Mouse (Mus musculus) frontal cortex, adult (tissue): ENCODE measurements around the gene Smim6.
A peak's percentile ranks its signal among the peaks of the same experiment; 100 is the strongest.

Experiments used
- ATAC-seq: cut with Nextera tagmentation; 2 replicates; pipeline ENCODE4 v1.9.2; 2017; ENCODE audit warnings: mild to moderate bottlenecking, moderate library complexity, mixed read lengths; ENCODE audit not compliant: low TSS enrichment

Gene Smim6

GRCm38 (mm10) chr11:115900561-115901337, 11.1 kb upstream of the Smim6 start:
- ATAC-seq: no peak

DNA sequence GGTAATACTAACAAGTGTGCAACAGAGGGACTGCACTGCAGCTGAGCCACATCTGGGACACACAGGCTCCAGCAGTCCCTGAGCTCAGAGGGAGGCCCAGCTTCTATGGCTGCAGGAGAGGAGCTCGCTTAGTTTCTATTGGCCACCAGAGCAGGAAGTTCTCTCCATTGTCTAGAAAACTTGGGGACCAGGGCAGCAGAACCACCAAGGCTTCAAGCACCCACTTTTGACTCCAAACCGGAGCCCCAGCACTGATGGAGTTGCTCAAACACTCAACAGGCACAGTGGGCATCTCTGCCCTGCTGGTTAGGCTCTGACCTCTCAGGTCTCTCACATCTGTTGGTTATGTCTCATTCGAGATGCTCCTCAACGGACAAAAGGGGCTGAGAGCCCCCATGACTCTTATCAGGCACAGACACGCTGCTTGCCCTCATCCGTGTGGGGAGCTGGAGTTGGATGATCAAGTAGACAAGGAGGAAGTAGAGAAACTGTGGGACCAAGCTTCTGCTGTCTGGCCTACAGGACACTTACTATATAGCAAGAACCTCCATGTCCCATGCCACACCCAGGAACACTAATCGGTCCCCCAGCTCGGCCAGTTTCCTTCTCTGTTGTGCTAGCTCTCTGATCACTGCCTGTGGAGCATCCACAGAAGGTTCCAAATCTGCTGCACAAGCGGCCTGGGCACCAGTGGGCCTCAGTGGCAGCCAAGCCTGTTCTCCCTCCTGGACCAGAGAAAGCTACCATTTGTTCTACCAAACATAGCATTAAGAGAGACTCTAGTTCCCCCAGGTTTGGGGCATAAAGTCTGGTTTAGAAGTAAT, 10.3 kb upstream of the Smim6 start:
- no peak for ATAC-seq

DNA sequence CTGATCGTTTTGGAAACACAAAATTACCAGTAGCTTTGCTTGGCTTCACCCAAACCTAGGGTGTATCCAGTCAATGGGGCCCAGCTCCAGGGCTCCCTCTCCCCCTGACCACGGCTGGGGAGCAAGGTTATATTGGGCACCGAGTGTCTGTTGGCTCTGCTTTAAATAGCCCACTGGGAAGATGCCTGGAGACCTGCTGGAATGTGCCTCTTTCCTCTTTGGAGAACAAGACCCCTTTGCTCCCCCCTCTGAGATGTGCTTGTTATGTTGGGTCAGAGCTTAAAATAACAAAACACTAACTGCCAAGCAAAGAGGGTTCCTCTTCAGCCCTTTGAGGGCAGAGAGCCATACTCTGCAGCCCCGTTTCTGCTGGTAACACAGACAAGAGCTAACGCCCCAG, 9.6 kb upstream of the Smim6 start:
- no peak for ATAC-seq

GRCm38 (mm10) chr11:115902831-115903230, 9.0 kb upstream of the Smim6 start:
- no peak for ATAC-seq

GRCm38 (mm10) chr11:115903384-115904230, 8.2 kb upstream of the Smim6 start:
- ATAC-seq: no peak

DNA sequence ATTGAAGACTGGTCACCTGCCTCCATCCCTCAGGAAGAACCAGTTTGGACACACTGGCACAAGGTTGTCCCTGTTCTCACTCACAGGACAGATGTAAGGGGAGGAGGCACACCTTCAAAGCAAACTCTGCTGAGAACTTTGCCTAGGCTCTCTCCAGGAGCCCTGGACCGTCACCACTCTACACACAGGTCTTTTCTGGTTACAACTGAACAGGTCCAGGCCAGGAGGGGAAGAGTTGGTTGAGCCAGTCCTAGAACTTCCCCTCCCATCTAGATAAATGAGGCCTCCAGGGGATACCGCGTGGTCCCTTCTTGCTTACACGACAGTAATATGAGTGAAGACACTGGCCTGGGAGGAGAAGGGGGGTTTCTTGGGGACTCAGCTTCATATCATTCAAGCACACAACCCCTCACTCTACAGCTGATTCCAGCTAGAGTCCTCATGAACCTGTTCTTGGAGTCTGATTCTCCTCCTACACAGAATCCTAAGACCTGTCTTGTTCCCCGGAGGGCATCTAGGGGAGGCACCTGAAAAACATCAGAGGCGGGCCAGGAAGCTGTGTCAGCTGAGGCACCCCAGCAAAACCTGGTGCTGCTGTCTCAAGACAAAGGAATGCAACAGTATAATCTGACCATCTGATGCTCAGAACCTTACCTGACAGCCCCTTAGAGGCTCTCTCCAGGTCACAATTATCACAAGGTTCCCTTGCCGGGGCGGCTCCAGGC, 7.4 kb upstream of the Smim6 start:
- no peak for ATAC-seq

- peak; percentile 77; the same call in 1 of the 2 replicates for ATAC-seq
Observed at GRCm38 (mm10) chr11:115904956-115905790, 6.6 kb upstream of the Smim6 start.

GRCm38 (mm10) chr11:115906116-115906515, 5.7 kb upstream of the Smim6 start:
- ATAC-seq: no peak

DNA sequence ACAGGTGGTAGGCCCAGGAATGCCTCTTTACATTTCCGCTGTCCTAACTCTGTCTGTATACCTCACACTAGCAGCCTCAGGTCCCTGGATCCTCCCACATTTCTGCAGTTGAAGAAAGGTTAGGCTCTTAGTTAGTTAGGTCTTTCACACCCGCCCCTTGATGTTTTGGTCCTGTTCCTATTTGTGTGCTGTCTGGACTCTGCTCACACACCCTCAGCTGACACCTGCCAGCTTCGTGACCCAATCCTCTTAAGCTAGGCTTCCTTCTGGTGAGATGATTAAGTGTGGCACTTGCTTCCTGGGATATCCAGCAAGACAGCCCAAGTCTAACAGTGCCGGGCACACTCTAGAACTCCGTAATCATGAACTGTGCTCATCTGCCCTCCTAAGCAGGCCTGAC, 5.3 kb upstream of the Smim6 start:
- ATAC-seq: no peak

GRCm38 (mm10) chr11:115911134-115911561, 669 bp upstream of the Smim6 start:
- no peak for ATAC-seq

DNA sequence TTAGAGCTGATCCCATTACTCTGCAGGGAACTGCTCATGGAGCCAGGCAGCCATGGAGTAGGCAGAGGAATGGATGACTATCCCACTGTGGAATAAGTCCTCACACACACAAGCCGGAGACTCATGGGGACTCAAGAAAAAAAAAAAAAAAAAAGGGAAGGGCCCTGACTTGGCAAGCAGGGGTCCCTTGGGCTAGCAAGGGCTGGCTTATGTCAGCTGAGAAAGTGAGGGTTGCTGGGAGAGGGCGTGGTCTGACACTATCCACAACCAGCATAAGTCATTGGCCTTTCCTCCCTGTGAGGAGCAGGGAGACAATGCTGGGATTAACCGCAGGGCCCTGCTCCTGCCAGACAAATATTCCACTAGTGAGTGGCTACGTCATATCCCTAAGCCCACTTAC, 4.8 kb downstream of the Smim6 start:
- ATAC-seq: no peak

DNA sequence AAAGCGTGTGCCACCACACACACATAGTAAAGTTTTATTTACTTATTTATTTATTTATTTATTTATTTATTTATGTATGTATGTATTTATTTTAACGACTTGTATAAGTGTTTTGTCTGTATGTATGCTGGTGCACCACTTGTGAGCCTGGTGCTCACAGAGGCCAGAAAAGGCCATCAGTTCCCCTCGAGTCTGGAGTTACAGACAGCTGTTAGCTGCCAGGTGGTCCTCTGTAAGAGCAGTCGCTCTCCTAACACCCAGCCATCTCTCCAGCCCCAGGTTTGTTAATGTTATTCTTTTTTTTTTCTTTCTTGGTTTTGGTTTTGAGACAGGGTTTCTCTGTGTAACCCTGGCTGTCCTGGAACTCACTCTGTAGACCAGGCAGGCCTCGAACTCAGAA, 6.8 kb downstream of the Smim6 start:
- no peak for ATAC-seq

GRCm38 (mm10) chr11:115919073-115919472, 7.3 kb downstream of the Smim6 start:
- no peak for ATAC-seq

DNA sequence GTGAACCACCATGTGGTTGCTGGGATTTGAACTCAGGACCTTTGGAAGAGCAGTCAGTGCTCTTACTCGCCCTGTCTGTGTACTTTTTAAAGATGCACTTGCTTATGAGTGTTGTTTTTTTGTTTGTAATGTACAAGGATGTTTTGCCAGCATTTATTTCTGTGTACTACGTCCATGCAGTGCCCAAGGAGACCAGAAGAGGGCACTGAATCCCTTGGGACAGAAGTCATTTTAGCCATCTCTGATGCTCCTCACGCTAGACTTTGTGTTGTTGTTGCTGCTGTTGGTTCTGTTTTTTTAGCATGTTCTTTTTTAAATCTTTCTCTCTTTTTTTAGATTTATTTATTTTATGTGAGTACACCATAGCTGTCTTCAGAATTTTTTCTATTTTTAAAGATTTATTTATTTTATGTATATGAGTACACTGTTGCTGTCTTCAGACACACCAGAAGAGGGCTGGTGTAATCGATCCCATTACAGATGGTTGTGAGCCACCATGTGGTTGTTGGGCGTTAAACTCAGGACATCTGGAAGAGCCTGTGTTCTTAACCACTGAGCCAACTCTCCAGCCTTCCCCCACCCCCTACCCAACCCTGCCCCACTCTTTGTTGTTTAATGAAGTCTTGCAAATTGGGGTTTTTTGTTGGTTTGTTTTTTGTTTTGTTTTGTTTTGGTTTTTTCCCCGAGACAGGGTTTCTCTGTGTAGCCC, 8.4 kb downstream of the Smim6 start:
- ATAC-seq: no peak

DNA sequence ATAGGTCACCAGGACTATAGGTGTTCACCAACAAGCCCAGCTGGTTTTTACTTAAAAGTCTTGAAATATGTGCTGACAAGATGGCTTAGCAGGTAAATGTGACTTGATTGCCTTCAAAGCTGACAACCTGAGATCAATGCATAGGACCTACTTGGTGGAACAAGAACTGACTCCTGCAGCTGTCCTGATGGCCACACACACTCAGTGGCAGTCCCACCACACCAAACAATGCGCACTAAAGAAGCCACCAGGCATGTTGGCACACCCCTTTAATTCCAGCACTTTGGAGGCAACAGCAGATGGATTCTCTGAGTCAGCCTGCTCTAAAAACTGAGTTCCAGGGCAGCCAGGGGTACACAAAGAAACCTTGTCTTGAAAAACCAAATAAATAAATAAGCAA, 10.2 kb downstream of the Smim6 start:
- ATAC-seq: no peak

DNA sequence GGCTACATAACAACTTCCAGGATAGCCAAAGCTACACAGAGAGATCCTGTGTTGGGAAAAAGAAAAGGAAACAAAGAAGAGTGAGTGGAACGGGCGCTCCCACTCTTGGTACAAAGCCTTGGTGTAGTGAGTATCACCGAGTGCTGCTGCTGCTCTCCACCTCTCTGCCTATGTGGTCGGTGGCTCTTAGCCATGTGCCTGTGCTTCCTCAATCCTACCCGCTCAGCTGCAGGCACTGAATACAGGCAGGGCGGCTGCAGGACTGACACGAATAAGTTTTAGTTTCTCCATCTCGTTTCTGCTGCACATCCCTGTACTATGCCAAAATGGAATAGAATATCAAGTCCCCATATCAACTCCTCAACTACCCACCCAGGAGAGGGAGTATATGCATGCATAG, 17.2 kb downstream of the Smim6 start:
- ATAC-seq: no peak

DNA sequence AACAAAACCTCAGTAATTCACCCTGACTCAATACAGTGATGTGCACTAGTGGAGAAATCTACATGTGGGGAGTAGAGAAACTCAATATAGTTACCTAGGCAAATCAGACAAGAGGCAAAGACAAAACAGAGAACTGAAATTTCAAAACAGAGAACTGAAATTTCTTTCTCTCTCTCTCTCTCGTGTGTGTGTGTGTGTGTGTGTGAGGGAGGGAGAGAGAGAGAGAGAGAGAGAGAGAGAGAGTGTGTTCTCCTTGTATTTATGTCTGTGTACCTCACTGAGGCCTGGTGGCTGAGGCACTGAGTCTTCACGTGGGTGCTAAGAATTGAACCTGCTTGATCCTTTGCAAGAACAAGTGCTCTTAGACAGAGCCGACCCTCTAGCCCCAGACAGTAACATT, 18.0 kb downstream of the Smim6 start:
- ATAC-seq: no peak

- no peak for ATAC-seq
Observed at GRCm38 (mm10) chr11:115931235-115931634, 19.4 kb downstream of the Smim6 start.

GRCm38 (mm10) chr11:115933108-115933746, 21.4 kb downstream of the Smim6 start, which contains the start of the genes Sap30bp and Recql5:
TSS of gene Sap30bp (plus strand) at chr11:115933282.
TSS of gene Recql5 (minus strand) at chr11:115933477.
- peak; percentile 98 for ATAC-seq
